Mouse (Mus musculus) layer of hippocampus, adult 11-12 months (tissue): ENCODE results near the gene Cavin1.

ENCODE experiments used
- DNase-seq: peaks from one replicate; pipeline ENCODE4 v3.0.0; 2022; ENCODE audit warnings: low spot score

Cavin1 gene

GRCm38 (mm10) chr11:100957244-100957643, 13.4 kb downstream of the Cavin1 start:
- DNase-seq: peak; percentile 93

DNA sequence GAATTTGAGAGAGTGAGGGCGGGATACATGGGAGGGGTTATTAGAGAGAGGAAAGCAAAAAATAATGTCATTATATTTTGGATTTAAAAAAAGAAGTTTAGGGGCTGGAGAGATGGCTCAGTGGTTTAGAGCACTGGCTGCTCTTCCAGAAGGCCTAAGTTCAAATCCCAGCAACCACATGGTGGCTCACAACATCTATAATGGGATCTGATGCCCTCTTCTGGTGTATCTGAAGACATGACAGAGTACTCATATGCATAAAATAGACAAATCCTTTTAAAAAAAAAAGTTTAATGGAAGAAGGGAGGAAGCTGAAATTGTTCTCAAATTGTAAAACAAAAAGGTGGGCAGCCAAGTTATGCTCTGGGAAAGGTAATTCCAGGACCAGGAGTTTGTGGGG, 21.1 kb downstream of the Cavin1 start:
- DNase-seq: no peak

- DNase-seq: no peak
Observed at GRCm38 (mm10) chr11:100948317-100948716, 22.4 kb downstream of the Cavin1 start.

GRCm38 (mm10) chr11:100947548-100947947, 23.1 kb downstream of the Cavin1 start:
- no peak for DNase-seq

DNA sequence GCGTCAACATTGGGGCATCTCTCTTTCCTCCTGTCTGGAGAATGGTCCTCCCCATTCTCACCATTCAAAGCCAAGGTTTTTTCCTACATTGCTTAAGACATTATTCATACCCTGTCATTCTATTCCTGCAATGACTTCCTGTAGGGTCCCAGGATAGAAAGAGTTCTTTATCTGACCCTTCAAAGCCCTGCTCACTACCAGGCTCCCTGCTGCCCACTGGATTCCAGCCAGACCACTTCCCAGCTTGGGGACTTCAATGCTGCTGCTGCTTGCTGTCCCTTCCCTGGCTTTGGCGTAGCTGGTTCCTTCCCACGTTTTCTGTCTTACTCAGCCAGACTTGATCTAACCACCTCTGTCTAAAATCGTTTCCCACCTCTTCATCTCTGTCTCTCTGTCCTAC, 23.8 kb downstream of the Cavin1 start:
- no peak for DNase-seq

DNA sequence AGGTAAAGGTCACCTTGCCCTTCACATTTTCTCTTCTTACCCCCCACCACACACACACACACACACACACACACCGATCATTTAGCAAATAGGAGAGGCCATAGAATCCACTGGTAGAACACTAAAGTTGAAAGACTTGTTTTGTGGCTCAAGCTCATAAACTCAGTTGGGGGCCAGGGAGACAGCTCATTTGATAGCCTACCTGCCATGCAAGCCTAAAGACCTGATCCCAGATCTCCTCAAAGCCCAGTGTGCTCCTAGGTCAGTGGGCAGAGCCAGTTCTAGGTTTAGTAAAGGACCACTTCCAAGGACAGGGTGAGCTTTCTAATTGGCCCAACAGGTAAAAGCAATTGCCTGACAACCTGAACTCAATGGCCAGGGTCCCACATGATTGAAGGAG, 28.3 kb downstream of the Cavin1 start:
- DNase-seq: no peak

DNA sequence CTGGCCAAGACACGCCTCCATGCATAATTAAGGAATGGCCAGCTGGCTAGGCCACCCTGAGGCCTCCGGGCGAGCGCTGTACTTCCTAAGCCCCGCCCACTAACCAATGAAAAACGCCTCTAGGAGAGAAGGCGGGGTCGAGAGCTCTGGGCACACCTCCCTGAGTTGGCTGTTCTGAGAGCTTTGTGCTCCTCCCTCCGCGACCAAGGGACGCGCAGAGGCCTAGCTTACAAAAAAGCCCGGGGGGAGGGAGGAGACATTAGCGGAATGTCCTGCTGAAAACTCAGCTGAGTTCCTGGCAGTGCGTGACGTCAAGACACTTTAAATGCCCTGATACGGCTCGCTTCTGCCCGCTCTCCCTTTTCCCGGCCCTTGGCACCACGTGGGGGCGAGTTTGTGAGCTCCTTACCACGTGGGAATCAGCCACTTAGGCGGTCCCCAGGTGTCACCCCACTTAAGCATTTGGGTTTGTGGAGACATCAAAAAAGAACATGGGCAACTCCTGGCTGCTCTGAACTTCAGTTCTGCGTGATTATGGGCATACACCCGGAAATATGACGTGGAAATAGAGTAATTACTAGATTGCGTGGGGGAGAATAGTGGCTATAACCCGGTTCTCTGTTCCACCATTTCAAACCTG, 31.1 kb downstream of the Cavin1 start, which contains the start of gene Stat3:
TSS of gene Stat3 (minus strand) at position 29 of the 640 bp plus-strand sequence.
- DNase-seq: peak; percentile 100

GRCm38 (mm10) chr11:100938711-100939511, 31.8 kb downstream of the Cavin1 start:
- no peak for DNase-seq

DNA sequence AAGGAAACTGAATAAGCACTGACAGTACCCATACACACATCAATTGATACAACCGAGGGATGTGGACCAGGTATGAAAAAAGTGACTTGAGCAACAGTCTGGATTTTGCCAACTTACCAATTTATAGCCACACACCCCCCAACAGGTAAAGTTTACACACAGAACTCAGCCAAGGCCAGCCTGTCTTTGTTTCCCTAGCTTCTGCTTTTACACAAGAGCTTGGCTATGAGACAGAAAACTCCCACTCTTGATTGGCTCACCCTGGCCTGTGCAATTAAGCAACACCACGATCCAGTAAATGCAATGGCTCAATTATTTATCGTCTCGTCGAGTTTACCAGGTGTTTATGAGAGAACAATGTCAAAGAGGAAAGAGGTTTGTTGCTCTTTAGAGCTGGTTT, 32.6 kb downstream of the Cavin1 start:
- peak; percentile 47 for DNase-seq

GRCm38 (mm10) chr11:100937295-100937694, 33.4 kb downstream of the Cavin1 start:
- DNase-seq: no peak

- DNase-seq: no peak
Observed at GRCm38 (mm10) chr11:100935373-100936355, 35.0 kb downstream of the Cavin1 start.

GRCm38 (mm10) chr11:100931254-100931921, 39.3 kb downstream of the Cavin1 start:
- DNase-seq: peak; percentile 17

DNA sequence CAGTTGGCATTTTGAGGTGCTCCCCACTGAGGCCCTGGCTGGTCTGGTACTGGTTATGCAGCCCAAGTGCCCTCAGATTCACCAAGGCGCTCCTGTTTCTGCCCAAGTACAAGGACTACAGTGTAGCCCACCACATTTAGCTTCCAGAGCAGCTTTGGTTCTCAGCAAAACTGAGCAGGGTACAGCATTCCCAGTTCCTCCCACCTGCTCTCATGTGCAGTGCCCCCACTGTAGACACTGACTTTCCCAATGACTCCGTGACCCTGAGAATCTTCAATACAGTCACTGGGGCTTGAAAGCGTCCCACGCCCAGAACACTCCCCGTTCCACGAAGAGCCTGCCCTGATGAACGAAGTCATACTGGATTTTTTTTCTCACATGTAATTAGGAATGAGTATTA, 40.1 kb downstream of the Cavin1 start:
- DNase-seq: no peak

DNA sequence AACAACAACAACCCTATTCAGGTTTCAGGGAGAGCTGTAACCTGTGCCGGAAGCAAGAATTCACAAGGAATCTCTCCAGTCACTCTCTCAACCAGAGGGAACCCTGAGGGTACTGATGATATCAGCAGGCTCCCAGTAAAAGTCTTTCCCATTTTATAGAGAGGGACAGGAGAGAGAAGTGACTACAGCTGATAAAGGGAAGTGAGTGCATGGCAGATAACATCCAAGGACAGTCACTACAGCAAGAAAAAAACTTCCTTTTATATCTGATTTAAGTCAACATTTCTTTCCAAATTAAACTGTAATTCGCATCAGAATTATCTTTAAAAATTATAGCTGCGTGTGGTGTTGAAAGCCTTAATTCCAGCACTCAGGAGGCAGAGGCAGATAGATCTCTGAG, 43.3 kb downstream of the Cavin1 start:
- no peak for DNase-seq

DNA sequence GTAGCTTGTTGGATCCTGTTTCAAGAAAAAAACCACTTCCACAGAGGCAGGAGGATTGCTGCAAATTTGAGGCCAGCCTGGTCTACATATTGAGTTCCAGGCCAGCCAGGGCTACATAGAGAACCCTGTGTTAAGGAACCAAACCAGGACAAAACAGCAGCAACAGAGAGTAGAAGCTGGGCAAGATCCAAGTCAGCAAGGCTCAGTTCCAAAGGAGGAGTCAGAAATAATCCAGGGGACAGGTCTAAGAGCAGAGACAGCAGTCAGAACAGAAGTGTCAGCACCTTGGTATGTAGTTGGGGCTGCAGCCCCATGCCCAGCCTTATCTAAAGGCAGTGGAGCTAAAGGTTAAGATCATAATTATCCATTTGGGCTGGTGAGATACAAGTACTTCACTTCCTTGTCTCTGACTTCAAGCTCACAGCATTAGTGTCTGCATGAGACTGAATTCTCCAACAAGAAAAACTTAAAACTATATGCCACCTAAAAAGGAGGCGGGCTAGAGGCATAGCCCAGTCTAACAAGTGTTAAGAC, 46.2 kb downstream of the Cavin1 start:
- no peak for DNase-seq

DNA sequence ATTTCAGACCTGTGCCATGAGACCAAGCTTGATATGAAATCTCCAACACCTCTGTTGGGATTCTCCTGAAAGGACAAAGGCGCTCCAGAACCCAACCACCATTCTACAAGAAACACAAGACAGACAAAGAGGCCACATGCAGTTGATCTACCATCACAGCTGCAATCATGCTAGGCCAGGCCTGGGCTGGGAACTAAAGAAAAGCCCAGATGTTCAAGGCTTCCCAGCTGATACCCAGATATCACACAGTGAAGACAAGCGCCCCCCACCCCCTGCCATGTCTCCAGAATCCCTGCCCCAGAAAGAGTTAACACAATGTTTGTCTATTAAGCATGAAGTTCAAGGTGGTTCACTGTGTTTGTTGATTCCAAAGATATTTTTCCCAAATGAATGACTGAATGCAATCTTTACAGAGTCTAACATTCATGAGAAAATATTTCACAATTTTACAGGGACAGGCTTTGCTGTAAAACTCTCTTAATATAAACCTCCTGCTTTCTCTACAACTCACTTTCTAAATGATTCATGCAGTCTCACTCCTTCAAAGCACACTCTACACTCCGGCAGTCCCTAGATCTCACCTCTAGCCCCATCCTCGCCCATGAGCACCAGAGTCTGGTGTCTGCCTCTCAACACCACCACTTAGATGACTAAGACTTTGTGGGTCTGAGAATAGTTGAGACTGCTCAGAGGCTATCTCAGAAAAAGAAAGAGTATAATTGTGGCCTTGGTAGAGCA, 49.6 kb downstream of the Cavin1 start:
- no peak for DNase-seq

DNA sequence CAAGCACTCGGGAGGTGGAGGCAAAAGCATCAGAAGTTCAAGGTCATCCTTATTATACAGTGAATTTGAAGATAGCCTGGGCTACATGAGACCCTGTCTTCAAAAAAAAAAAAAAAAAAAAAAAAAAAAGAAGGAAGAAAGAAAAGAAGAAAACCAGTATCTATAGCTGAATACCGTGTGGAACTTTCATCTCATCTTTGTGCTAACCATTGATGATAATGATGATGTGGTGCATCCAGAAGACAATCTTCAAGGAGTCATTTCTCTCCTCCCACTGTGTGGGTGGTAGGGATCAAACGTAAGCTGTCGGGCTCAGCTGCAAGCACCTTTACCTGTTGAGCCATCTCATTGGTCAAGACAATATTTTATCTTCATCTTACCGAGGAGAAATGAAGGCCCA, 52.7 kb downstream of the Cavin1 start:
- DNase-seq: no peak

- DNase-seq: no peak
Observed at GRCm38 (mm10) chr11:100916432-100916971, 54.2 kb downstream of the Cavin1 start.

DNA sequence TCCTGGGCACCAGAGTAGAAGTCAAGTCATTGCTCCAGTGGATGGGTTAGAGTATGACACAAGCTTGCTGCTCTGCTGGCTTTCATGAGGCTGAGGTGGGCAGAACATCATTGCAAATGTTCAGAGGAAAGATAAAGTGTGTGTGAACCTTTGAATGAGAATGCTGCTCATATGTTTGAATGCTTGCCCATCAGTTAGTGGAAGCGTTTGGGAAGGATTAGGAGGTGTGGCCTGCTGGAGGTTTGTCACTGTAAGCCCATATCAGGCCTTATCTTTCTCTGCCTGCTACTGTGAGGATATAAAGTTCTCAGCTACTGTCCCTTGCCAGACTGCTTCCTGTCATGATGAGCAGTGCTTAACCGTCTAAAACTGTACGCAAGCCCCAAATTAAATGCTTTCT, 55.6 kb downstream of the Cavin1 start:
- no peak for DNase-seq

DNA sequence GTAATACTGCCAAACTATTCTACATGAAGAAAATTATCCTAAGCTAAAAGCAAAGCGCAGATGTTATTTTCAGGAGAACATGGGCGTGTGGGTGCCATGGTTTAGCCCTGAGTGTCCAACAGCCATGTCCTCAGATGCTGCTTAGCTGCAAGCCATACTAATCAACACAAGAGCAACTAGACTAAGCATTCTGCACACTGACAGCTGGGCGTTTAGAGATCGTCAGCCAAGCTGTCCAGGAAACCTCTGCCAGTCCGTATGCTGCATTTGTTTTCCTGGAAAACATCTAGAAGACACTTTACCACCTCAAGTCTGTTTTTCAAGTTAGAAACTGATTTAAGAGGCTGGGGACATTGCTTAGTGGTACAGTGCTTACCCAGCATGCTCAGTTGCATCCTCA, 56.3 kb downstream of the Cavin1 start:
- no peak for DNase-seq
